Mouse (Mus musculus): ENCODE measurements around the gene Zfp628.

Zfp628 gene

GRCm38 (mm10) chr7:4917494-4917893, 2.5 kb downstream of the Zfp628 start:
- no peak for DNase-seq (ENCODE audit: low read depth, low spot score)

DNA sequence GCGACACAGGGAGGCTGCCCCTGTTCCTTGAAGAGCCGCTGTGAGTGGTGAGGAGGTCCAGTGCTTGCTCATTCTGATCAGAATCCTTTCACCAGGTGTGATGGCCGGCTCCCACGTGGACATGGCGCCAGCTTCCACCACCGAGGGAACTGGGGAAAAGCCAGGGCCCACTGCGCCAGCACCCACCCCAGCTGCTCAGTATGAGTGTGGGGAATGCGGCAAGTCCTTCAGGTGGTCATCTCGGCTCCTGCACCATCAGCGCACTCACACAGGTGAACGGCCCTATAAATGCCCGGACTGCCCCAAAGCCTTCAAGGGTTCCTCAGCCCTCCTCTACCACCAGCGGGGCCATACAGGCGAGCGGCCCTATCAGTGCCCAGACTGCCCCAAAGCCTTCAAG, 3.7 kb downstream of the Zfp628 start:
- no peak for DNase-seq (ENCODE audit: low read depth, low spot score)

DNA sequence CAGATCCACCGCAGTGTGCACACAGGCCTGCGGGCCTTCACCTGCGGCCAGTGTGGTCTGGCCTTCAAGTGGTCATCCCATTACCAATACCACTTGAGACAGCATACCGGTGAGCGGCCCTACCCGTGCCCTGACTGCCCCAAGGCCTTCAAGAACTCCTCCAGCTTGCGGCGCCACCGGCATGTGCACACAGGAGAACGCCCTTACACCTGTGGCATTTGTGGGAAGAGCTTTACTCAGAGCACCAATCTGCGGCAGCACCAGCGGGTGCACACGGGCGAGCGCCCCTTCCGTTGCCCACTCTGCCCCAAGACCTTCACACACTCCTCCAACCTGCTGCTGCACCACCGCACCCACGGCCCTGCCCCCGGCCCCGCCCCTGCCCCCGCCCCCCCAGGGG, 4.1 kb downstream of the Zfp628 start:
- no peak for DNase-seq (ENCODE audit: low read depth, low spot score)

- no peak for DNase-seq (ENCODE audit: low read depth, low spot score)
Observed at GRCm38 (mm10) chr7:4919971-4920370, 5.0 kb downstream of the Zfp628 start.

- no peak for DNase-seq (ENCODE audit: low read depth, low spot score)
Observed at GRCm38 (mm10) chr7:4920496-4920895, 5.5 kb downstream of the Zfp628 start.

DNA sequence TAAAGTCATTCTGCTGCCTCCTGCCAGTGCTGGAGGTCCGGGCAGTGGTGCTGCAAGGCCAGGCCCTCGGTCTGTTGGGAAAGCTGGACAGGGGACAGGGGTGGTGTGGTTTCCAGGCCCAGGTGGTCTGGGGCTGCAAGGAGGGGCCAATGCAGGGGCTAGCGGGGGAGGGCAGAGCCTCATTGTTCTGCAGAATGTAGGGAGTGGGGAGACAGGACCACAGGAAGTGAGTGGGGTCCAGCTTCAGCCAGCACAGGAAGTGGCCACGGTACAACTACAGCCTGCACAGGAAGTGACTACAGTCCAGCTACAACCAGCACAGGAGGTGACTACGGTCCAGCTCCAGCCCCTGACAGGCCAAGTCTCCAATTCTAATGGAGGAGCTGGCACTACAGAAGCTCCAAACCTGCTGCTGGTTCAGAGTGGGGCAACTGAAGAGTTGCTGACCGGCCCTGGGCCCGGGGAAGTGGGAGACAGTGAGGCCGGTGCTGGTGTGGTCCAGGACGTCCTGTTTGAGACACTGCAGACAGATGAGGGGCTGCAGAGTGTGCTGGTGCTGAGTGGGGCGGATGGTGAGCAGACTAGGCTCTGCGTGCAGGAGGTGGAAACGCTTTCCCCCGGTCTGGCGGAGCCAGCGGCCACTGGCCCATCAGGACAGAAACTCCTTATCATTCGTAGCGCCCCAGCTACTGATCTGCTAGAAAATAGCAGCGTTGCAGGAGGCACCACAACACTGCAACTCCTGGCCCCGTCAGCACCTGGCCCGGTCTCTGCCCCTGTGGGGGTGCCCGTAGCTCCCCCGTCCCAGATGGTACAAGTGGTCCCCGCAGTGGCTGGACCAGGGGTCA, 6.2 kb downstream of the Zfp628 start:
- DNase-seq (ENCODE audit: low read depth, low spot score) = no peak

DNA sequence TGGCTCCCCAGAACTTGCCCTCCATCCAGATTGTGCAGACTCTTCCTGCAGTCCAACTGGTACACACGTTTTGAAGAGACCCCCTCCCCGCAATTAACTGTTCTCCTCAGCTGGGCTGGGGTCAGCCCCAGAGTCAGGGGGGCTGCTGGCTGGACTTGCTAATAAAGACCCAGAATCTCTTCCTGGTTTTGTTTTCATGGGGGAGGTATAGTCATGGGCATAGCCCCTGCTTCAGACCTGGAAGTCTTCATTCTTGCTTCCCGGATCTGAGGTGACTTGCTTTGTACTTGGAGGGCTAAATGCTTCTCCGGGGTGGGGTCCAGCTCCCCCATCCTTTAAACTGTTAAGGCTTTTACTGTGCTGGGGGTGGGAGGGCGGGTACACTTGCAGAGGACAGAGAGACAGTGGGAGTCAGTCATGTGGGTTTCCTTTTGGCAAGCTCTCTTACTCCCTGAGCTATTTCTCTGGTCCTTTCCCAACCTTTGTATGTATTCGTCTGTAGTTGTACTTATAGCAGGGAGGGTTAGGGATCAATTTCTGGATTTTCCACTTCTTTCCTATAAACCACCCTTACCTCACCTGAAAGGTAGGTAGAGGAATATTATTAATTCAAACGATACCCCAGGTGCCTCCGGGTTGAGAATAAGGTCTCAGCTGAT, 6.9 kb downstream of the Zfp628 start, which contains the start of gene Nat14:
Nat14 (plus strand) TSS at position 205 of the 659 bp plus-strand sequence.
- DNase-seq (ENCODE audit: low read depth, low spot score) = no peak

GRCm38 (mm10) chr7:4922508-4922907, 7.5 kb downstream of the Zfp628 start:
- no peak for DNase-seq (ENCODE audit: low read depth, low spot score)

DNA sequence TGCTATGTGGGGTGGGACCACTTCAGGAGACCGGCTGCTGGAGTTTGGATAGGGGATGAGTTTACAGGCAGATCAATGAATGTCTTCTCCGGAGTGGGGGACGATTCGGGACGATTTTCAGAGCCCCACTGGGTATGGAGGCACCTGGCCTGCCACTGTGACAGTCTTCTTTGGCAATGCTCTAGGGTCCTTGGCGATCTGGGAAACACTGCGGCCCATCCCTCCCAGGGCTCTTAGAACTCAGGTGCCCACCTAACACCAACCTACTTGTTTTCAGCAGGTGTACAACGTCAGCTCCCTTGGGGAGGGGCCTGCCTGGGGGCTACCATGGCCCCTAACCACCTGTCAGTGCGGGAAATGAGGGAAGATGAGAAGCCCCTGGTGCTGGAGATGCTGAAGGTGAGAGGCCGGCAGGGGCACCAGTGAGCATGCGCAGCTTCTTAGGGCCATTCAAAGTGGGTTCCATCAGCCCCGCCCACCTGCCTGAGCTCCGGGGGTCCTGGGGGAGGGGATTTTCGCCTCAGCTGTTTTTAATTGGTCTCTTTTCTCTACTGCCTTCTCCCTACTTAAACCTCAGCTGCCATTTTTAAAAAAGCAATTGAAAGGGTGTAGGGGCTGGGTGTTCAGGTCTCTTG, 8.0 kb downstream of the Zfp628 start:
- no peak for DNase-seq (ENCODE audit: low read depth, low spot score)

DNA sequence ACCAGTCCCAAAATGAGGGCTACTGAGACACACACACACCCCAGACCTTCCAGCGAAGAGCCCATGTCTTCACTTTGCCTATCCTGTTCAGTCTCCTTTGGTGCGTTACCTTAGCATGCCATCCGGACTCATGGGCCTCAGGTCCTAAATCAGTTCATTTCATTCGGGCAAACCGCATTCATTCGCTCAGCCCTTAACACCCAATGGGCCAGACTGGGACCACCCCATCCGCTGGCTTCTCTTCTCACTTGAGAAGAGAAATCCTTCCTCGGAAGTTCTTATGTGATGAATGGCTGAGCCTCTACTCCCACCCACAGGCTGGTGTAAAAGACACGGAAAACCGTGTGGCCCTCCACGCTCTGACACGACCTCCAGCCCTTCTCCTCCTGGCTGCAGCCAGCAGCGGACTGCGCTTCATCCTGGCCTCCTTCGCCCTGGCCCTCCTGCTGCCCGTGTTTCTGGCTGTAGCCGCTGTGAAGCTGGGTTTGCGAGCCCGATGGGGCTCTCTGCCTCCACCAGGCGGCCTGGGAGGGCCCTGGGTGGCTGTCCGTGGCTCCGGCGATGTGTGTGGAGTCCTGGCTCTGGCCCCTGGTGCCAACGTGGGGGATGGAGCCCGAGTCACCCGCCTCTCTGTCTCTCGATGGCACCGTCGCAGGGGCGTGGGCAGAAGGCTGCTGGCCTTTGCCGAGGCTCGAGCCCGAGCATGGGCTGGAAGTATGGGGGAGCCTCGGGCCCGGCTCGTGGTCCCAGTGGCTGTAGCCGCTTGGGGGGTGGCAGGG, 8.8 kb downstream of the Zfp628 start:
- no peak for DNase-seq (ENCODE audit: low read depth, low spot score)

DNA sequence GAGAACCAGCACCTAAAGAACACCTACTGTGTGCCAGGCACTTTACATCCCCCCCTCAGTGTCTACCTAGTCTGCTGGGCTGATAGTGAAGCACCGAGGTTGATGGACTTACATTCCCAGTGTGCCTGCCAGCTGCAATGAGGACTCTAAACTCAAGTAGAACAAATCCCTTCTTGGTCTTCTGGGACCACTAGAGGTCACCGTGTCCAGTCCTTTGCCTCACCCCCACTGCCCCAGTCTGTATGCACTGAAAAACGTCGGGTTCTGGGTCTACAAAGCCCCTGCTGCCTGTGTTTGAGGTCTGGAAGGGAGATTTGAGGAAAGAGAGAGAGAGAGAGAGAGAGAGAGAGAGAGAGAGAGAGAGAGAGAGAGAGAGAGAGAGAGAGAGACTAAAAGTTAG, 9.5 kb downstream of the Zfp628 start:
- DNase-seq (ENCODE audit: low read depth, low spot score) = no peak

DNA sequence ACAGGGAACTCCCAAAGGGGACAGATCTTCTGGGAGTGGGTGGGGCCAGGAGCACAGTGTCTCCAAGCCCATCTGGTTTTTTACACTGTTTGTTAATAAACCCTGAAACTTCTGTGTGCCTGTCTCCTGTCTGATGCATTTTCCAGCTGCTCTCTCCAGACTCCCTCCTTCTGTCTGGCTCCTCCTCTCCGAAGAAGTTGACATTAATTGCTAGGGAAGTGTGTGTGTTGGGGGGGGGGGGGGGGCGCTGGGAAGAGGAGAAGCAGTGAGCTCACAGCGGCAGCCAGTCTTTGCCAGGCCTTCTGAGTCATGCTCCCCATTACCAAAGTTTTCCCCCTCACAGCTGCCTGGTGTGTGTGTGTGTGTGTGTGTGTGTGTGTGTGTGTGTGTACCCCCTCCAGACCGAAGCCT, 9.9 kb downstream of the Zfp628 start:
- no peak for DNase-seq (ENCODE audit: low read depth, low spot score)

DNA sequence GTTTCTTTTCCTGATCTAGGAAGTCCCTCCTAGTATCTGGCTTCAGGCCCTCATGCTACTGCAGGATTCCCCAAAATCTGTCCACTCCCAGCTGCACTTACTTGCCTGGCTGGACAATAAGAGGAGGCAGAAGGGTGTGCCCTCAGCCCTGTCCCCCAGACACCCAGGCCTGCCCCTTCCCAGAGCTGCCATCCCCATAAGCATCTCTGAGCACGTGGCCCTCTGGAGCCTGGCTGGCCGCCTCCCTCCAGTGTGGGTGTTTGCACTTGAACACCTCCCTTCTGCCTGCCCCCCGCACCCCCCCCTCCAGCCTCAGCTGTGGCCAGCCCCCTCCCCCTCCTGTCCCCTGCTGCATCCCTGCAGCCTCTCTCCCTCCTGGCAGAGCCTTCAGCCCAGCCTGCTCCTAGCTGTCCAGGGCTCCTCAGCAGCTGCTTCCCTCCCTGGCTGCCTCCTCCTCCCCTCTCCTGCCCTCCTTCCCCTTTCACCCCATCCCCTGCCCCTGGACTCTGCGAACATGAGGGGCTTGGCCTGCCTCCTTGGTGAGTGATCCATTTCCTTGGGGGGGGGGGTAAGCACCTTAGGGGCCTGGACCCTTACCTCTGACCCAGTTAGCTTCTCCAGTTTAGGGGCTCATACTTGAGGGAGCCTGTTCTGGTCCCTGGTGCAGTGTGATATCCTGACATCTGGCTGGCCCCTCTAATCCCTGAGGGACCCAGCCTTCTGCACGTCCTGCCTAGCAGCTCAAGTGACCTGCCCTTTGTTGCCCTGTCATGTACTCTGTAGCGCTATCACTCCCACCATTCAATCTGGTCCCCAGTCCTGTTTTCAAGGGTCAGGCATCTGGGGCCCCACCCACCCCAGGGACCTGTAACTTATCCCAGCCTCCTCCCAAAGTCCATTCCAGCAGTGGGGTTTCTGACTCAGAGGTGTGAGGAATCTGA, 10.7 kb downstream of the Zfp628 start, which contains the start of gene Ssc5d:
Ssc5d (plus strand) TSS at position 345 of the 941 bp plus-strand sequence.
- DNase-seq (ENCODE audit: low read depth, low spot score) = no peak

GRCm38 (mm10) chr7:4926849-4927248, 11.8 kb downstream of the Zfp628 start:
- DNase-seq (ENCODE audit: low read depth, low spot score) = no peak

DNA sequence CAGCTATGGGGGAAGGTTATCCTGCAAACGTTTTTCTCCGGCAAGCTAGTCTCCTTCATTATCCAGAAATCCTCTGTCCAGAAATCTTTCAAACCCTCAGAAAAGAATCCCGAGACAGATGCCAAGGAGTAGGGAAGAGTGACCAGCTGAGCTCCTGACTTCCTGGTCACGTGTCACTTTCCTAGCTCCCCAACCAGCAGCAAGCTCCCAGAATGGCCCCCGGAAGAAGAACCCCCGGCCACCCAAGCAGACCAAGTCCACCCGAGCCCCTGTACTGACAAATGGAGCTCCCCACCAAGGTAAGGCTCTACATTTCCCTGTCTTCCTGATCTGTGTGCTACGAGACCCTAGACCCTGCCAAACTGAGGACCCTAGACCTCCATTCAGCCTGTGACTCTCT, 12.7 kb downstream of the Zfp628 start:
- no peak for DNase-seq (ENCODE audit: low read depth, low spot score)

GRCm38 (mm10) chr7:4928323-4928722, 13.3 kb downstream of the Zfp628 start:
- DNase-seq (ENCODE audit: low read depth, low spot score) = no peak

DNA sequence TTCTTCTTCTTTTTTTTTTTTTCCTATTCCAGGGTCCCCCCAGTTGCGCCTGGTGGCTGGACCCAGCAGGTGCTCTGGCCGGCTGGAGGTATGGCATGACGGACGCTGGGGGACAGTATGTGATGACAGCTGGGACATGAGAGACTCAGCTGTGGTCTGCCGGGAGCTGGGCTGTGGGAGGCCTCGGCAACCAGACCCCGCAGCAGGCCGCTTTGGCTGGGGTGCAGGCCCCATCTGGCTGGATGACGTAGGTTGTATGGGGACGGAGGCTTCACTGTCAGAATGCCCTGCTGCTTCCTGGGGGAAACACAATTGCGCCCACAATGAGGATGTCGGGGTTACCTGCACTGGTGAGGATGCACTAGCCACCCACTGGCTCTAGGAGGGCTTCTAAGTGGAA, 18.1 kb downstream of the Zfp628 start:
- DNase-seq (ENCODE audit: low read depth, low spot score) = no peak

DNA sequence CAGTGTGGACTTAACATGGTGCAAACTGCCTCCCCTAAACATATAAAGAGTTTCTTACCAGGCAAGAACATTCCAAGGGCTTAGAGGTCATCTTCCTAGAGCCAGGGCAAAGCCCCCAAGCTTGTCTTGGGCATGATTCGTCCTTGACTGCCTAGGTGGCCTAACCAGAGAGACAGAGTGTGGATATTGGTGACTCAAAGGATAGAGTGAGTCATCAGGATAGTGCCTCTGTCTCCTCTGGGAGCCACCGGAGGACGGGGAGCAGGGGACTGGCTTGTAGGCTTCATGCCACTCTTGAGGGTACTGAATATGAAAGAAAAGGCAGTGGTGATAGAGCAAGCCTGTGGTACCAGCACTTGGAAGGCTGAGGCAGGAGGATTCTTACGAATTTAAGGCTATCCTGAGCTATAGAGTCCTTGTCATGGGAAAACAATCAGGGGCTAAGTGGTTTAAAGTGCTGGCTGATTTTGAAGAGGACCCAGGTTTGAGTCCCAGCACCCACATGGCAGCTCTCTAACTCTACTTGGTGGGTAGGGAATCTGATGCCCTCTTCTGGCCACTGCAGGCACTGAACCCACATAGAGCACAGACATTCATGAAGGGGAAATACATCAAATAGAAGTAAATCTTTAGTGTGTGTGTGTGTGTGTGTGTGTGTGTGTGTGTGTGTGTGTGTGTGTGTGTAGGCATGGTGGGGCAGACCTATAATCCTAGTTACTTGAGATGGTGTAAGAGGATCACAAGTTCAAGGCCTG, 19.3 kb downstream of the Zfp628 start:
- DNase-seq (ENCODE audit: low read depth, low spot score) = no peak

- no peak for DNase-seq (ENCODE audit: low read depth, low spot score)
Observed at GRCm38 (mm10) chr7:4936832-4937231, 21.8 kb downstream of the Zfp628 start.

GRCm38 (mm10) chr7:4937392-4937791, 22.4 kb downstream of the Zfp628 start:
- no peak for DNase-seq (ENCODE audit: low read depth, low spot score)
